Mouse (Mus musculus) cerebellum, adult (tissue): Measurements from ENCODE around the gene Speer4f1.
"Not testable (repeated sequence)": the region's sequence is repeated elsewhere in the genome, so short reads cannot be mapped to it uniquely, and the experiment has no call there.

Experiments used
- ATAC-seq: cut with Nextera tagmentation; 2 replicates; pipeline ENCODE4 v1.9.2; 2017; ENCODE audit warnings: mild to moderate bottlenecking, moderate library complexity, mixed read lengths; ENCODE audit not compliant: insufficient number of reproducible peaks, low FRiP score, low TSS enrichment

Gene Speer4f1

GRCm38 (mm10) chr5:17475798-17476197 is at the start of gene Speer4f1:
Gene Speer4f1 (plus strand): TSS chr5:17476098.
- ATAC-seq: not testable (repeated sequence)

- ATAC-seq: no peak
Measured at GRCm38 (mm10) chr5:17426930-17427329, 49.0 kb upstream of the Speer4f1 start.

- ATAC-seq: no peak
Measured at GRCm38 (mm10) chr5:17434721-17435120, 41.2 kb upstream of the Speer4f1 start.

GRCm38 (mm10) chr5:17436209-17436608 is 39.7 kb upstream of the Speer4f1 start:
- no peak for ATAC-seq

GRCm38 (mm10) chr5:17439487-17440102 is 36.3 kb upstream of the Speer4f1 start:
- no peak for ATAC-seq

- no peak for ATAC-seq
Measured at GRCm38 (mm10) chr5:17454059-17454458, 21.8 kb upstream of the Speer4f1 start.

- ATAC-seq: no peak
Measured at GRCm38 (mm10) chr5:17454952-17455586, 20.8 kb upstream of the Speer4f1 start.

GRCm38 (mm10) chr5:17456671-17457070 is 19.2 kb upstream of the Speer4f1 start:
- ATAC-seq: no peak

GRCm38 (mm10) chr5:17468120-17468519 is 7.8 kb upstream of the Speer4f1 start:
- ATAC-seq: not testable (repeated sequence)

- no peak for ATAC-seq
Measured at GRCm38 (mm10) chr5:17476476-17476875, 578 bp downstream of the Speer4f1 start.

GRCm38 (mm10) chr5:17489894-17490293 is 14.0 kb downstream of the Speer4f1 start:
- no peak for ATAC-seq

- no peak for ATAC-seq
Measured at GRCm38 (mm10) chr5:17495616-17496015, 19.7 kb downstream of the Speer4f1 start.

GRCm38 (mm10) chr5:17496650-17497049 is 20.8 kb downstream of the Speer4f1 start:
- ATAC-seq: no peak

- no peak for ATAC-seq
Measured at GRCm38 (mm10) chr5:17499873-17500329, 24.0 kb downstream of the Speer4f1 start.

GRCm38 (mm10) chr5:17500866-17501265 is 25.0 kb downstream of the Speer4f1 start:
- no peak for ATAC-seq

- no peak for ATAC-seq
Measured at GRCm38 (mm10) chr5:17505540-17505939, 29.6 kb downstream of the Speer4f1 start.

GRCm38 (mm10) chr5:17508038-17508437 is 32.1 kb downstream of the Speer4f1 start:
- no peak for ATAC-seq
